Mouse (Mus musculus) R1 (cell line): ENCODE results near the gene Myzap.

ENCODE experiments used
- DNase-seq: peaks from one replicate; pipeline ENCODE4 v3.0.0-alpha.2; 2018; ENCODE audit warnings: low read depth, low spot score

The Myzap gene

DNA sequence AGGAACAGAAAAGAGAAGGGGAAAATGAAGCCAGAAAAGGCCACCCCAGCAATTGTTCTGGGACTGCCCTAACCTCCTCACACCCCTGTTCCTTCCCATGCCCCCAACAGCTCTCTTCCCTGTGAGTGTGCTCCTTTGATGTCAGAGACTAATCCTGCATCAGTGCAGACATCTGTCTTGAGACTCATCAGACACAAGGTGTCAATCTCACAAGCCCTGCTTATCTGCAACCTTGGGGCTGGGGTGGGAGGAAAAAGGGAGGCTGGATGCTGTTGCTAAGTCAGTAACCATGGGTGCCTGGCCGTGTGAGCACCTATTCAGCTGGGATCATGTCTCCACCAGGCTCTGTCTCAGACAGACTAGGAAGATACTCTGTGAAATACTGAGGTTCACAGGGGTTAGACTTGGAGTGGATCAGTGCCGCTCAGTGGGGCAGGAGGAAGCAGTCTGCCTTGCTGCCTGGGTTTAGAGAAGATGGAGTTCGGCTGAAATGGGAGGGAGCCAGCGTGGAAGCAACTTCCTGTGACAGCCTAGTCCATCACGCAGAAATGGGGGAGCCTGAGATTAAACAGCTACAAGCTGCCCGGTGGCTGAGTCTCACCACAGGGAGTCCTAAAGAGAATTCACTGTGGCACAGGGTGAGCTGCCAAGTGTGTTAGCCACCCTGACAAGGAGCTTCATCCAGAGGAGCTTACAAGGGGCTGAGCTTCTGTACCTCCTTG, 12.9 kb upstream of the Myzap start:
- DNase-seq = no peak

DNA sequence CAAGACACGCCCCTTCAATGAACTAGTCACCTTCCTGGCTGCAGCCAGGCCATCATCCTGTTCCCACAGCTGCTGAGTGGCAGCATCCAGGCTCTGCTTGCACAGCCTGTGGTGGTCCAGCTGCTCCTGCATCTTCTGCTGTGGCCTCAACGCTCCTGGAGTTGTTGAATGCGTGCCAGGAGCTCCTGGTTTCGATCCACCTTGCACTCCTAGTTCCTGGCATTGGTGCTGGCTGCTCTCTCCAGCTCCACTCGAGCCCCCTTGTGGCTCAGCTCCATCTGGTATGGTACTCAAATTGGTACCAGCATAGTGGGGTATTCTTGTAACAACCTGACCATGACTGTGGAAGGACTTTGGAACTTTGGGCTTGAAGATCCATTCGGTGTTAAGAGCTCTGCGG, 7.7 kb upstream of the Myzap start:
- DNase-seq = no peak

DNA sequence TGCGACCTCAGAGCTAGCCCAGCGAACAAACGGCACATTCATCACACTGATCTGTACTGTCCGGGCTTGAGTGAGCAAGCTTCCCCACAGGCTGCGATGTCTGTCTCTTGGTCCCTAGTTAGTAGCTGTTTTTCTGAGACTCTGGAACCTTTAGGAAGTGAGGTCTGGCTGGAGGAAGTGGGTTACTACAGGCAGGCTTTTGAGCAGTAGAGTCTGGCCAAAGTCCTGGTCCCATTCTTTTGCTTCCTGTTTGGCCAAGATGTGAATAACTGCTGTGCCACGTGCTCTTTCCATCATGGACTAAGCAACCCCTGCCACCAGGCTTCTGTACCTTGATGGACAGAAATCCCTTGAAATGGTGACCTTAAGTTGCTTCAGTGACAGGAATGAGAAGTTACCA, 4.7 kb upstream of the Myzap start:
- no peak for DNase-seq

DNA sequence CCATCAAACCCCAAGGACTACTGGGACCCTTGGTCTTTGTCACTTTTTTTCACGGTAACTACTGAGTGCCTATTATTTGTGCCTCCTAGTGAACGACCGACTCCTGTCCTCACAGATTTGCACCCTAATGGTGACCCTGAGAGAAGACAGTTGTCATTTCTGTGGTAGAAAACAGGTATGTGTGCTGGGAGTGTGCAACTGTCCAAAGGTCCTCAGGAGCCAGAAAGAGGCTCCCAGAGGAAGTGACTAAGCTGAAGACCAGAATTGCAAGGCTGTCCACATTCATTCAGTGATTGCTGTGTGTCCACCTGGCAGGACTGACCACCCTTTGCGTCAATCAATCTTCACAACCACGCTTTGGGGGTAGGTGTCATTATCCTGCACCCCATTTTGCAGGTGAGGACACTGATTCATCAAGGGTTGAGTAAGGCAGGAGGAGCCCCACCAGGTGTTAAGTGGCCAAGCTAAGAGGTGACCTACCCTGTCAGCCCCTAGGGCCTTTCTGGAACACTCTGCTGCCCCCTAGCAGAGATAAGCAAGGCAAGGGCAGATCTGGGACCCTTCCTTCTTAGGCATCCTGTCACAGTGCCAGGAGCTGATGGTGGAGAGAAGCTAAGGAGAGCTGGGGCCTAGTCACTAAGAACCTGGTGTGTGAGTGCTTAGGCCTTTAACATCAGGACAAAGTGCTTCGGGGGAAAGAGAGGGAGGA, 571 bp upstream of the Myzap start:
- no peak for DNase-seq

DNA sequence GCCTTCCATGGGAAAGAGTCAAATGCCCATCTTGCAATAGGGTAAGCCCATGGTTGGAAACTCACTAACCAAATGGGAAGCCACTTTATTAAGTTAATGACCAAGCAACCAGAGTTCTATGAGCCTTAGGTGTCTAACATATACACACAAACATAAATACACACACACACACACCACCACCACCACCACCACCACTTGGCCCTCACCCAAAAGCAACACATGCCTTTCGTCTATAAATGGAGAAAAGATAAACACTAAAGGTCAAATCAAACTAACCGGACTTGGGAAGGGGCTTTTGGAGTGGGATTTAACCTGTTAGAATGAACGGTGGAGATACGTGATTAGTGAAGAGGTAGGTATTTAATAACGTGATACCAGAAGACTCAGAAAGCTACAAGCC, 1.1 kb downstream of the Myzap start:
- no peak for DNase-seq

DNA sequence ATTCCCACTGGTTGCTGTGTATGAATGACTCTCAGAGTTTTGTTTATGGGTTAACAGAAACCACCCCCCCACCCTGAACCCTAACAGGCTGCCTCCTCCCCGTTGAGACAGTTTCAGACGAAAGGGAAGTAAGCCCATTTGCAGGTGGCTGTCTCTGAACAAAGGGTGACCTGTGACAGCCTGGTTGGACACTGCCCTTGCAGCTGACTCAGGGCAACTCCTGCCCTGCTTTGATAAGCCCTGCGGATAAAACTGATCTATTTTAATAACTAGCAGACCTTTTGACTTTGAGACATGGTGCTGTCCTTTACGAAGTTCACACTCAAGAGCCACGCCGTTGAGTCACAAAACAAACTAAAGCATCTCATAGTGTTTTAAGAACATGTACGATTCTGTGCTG, 2.4 kb downstream of the Myzap start:
- DNase-seq = no peak

DNA sequence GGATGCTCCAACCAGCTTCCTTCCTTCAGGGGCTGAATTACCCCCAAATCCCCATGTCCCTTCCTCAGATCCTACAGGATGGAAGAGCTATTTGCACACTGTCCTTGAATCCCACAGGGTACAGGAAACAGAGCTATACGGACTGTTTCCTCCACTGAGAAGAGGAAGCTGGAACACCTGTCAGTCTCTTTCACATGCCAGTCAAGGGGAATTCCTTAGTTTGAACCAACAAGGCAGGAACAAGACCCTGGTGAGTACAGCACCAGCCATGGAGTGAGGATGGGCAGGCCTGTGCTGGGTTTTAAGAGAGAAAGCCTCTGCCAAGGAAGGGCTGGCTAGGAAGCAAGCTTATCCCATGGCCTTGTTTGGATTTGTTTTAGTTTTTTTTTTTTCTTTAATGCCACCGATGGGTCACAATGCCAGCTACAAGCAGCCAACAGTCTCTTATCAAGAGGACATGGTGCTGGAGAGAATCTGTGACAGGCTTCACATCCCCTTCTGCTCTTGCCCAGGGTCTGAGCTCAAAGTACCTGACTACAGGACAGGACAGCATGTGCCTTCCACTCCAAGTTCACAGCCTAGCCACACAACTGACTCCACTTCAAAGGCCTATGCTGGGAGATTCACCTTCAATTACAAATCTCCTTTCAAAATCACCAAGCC, 3.1 kb downstream of the Myzap start:
- DNase-seq = no peak

DNA sequence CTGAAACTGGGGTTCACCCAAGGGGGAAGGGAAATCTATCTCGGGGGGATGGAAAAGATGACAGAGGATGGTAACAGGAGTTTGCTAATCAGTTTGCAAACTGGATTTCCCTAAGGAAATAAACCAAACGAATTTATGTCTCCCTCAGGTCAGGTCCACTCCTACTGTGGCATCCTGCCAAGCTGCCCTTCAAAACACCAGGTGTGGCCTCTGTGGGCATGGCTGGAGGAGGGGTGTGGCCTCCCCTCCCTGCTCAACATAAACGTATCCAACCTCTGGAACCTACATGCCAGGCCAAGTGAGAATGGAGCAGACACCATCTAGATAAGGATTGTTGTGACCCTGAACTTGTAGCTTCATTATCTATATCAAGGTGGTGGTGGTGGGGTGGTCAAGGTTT, 5.8 kb downstream of the Myzap start:
- DNase-seq = no peak

DNA sequence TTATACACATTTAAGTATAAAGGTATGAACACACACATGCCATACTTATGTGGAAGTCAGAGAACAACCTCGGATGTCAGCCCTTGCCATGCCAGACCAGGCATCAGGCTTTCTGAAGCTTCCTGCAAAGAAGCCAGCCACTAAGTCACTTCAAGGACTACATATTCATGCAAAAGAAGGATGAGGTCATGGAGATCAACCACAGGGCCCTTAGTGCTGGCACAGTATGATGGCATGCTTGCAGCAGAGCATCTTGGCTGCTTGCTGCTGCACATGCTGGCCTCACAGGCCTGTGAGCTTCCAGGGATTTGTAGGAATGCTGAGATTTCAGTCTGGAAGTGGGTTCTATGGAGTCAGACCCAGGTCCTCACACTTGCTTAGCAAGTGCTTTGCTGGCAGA, 9.4 kb downstream of the Myzap start:
- no peak for DNase-seq

DNA sequence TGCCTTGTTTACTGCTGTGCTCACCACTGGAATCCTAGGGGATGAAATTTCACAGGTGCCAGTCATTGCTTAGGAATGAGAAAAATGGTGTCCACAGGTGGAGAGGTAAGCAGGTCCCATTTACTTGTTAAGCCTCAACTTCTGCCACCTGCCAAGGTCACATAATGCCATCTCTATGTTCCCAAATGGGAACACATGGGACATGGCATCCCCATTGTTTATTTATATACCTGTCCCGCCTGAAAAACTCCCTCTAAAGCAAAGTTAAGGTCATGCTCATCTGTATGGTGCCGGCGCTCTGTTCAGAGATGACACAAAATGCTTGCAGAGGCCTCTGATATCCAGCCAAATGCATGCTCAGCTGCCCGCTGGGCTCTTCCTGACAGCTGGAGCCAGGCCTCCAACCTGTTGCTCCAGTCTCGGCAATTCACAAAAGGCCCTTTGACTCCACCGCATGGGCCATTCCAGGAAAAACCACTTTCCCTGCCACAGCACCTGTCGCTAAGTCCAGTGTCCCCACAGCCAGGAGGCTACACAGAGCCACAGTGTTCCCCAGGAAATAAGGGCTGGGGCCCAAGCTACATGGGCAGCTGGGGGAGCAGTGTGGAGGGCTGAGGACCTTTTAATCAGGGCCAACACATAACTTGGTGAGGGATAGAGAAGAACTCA, 13.1 kb downstream of the Myzap start:
- no peak for DNase-seq

DNA sequence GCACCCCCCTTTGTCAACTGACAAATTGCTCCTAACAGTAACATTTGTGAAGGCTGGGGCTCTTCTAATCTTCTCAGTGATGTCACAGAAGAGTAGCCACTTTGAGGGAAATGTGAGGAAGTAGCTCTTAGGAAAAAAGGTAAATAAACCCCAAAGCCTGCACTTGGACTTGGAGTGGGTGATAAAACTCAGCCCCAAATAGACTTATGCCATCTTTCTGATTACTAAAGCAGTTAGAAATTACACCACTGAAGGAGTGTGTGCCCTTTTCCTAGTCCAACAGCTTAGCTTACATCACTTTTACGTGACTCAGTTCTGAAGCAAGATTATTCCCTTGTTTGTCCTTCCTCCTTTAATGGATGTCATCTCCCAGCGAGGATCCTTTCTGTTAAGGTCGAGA, 17.7 kb downstream of the Myzap start:
- no peak for DNase-seq

DNA sequence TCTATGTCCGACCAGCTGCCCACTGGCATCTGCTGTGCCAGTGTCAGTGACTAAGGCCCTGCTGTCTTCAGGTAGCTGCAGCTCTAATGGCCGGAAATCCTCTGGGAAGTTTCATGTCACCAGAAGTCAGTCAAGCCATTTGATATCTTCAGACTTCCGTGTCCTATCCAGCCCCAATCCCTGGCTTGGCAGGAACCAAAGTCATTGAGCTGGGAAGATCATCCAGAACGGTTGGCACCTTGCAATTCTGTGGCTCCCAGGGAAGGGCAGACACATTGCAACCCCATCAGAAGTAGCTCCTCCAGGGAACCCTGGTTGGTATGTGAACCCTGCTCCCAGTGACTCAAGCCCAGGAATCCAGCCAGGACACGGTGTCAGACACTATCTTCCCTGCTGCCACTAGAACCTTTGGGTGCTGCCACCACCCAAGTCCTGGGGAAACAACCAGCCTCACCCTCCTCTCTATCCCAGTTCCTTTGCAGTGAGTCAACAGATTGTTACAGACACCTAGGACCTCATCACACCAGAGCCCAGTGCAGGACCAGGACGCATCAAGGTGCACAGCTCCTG, 18.3 kb downstream of the Myzap start:
- no peak for DNase-seq

DNA sequence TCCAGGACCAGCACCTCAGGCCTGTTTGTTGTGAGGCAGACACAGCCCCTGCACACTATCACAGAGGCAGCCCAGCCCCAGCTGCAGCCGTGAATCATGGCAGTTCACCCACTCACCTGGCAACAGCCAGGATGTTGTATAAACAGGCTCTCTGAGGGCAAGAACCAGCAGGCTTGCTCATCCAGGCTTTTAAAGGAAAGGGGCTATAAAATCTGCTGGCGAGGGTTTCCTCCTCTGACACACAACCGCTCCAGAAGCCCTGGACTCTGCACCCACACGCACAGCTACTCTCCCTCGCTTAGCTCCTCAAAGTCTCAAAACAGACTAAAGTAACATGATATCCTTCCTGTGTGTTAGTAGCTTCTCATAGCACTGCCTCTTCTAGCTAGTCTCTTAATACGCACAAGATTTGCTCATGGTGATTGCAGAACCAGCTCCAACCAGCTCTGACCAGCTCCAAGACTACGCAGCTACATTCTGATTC, 21.0 kb downstream of the Myzap start:
- DNase-seq = no peak

DNA sequence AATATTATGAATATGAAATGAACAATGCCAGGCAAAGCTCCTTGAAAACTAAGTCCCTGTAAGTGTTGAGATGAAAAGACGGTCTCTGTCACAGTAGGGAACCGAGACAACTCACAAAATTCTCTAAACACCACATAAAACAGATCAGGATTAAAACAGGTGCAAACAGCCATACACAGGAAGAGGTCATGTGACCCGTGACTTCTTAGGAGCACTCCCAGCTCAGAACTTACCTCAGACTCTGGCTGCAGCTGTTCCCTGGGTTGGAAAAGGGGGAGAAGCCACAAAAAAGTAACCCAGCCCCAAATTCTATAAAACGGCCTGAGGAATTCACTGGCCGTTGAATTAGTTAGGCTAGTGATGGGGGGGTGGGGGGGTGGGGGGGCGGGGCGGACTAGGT, 22.0 kb downstream of the Myzap start:
- DNase-seq = no peak

DNA sequence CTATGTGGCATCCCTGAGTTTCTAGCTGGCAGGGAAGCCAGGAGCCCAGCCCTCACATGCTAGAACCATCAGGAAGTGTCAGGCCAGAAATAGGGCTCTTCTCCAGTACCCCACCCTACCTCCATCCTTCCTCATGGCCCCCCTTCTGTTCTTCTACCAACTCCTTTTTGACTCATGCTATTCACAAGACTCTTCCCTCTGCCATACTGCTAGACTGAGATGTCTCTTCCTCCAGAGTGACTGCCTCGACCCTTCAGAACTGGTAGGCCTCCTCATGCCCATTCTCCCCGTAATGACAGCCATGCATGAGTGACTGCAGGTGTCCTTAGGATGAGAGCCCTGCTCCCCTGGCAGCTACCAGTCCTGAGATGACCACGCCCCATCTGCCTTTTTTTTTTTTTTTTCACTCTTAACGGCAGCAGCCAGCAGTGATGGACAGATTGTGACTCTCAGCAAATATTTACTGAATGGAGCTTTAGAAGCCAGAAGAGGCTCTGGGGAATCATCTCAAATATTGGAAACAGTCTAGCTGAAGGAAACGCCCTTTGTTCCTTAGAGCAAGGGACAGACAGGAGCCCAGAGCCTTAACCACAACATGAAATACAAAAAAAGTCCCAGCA, 23.7 kb downstream of the Myzap start:
- DNase-seq = no peak

DNA sequence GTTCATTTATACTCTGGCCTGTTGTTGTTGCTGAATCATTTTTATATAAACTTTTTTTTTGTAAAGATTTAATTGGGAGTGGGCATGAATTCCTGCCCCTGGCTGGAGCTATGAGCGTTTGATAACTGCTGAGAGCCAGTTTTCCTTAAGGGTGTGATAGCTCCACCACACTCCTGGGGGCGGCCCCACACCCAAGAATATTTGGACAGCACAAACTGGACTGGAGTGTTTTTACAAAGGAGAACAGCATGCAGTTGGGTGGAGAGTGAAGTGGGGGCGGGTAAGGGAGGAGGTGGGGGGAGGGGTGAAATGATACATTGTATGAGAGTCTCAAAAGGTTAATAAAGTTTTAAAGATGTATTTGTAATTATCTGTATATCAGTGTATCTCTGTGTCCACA, 24.8 kb downstream of the Myzap start:
- DNase-seq = no peak

DNA sequence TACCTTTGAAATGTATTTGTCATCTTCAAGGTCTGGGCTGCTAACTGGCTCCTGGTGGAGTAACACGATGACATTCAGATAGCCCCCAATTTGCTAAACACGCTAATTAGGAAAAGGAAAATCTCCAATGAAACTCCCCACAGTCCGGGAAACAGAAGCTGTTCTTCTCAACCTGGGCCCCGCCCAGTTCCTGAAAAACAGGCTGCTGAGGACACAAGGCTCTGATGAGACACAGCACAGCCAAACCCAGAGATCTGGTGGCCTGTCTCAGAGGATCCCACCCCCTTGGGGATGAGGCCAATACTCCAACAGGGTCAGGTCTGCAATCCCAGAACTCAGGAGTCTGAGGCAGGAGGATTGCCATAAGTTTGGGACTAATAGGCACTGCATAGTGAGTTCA, 25.4 kb downstream of the Myzap start:
- peak; percentile 28 for DNase-seq

DNA sequence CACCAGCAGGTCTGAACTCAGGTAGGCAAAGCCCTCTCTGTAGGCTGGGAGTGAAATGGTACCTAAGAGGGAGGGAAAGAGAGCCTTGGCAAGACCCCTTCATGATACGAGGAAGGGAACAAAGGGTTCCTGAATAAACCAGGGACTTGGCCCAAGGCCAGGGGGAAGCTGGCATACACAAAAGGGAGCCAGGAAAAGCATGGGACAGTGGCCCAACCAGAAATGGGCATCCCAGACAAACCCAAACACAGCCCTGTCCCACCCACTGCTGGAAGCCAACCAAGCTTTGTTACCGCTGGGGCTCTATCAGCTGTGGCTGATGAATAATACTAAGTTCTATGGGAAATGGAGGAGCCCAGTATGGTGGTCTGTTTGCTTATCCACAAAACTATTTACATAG, 34.4 kb downstream of the Myzap start:
- no peak for DNase-seq

DNA sequence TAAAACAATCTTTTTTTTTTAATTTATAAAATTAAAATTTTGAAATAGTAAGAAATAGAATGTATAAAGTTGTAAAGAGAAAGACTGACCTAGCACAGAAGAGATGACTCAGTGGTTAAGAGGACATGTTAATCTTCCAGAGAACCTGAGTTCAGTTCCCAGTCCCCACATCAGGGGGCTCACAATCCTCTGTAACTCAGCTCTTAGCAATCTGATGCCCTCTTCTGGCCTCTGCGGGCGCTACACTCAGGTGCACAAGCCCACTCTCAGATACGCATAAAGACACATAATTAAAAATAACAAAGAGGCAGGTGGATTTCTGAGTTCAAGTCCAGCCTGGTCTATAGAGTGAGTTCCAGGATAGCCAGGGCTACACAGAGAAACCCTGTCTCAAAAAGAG, 38.2 kb downstream of the Myzap start:
- DNase-seq = peak; percentile 58

DNA sequence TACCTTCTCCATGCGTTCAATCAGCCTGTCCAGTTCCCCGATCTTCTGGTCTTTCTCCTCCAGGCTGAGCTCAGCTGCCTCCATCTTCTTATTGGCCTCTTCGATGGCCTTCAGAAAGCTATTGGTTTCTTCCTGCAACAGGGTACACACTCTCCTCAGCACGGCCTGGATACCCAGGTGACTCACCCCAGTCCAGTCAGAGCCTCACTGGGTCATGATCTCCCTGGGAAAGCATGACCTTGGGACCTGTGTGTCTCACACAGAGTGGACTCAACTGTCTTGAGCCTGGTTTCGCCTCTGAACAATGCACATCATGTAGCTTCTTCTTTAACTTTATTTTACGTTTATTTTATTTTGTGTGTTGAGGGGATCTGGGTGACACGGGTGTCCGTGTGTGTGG, 42.0 kb downstream of the Myzap start:
- DNase-seq = no peak

DNA sequence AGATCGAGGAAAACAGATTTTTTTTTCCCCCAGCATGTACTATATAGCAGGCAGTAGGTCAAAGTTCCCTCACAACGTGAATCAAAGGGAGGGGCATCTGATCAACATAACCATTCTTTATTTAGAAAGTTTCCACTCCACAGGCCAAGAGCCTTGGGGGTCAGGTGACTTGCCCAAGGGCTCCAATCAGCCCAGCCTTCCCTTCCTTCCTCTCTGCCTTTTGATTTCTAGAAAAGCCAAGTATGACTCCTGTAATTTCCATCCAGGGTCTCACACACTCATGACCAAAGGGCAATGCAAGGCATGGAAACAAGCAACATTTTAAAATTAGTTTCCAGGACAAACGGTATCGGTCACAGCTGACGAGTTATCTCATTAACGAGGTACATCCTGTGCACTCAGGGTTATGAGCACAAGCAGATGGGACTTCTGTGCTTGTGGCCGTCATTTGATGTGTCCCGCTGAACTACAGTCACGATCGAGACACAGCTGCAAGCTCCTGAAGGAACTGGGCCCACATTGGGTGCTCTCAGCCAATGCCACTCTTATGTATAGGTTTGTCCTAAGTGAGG, 44.4 kb downstream of the Myzap start:
- DNase-seq = no peak
